Mouse (Mus musculus) spleen, adult 12 weeks (tissue): ENCODE measurements around the gene Ahnak.
"Not testable (repeated sequence)": the region's sequence is repeated elsewhere in the genome, so short reads cannot be mapped to it uniquely, and the experiment has no call there.

Source experiments
- DNase-seq: peaks from one replicate; pipeline ENCODE4 v3.0.0; 2022; ENCODE audit warnings: low spot score

Ahnak gene

DNA sequence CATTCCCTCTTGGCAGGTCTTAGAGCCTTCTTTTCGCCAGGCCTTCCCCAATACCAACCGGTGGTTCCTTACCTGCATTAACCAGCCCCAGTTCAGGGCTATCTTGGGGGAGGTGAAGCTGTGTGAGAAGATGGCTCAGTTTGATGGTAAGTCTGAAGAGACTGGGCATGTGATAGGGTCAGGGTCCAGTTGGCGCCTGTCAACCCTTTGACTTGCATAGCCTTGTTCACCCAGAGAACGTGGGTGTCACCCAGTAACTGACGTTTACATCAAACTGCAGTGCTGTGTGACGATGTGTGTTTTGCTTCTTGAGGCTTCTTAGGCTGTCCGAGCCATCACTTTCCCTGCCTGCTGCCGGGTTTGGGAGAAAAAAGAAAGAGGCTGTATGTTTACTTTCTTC is 16.6 kb upstream of the Ahnak start:
- DNase-seq = not testable (repeated sequence)

DNA sequence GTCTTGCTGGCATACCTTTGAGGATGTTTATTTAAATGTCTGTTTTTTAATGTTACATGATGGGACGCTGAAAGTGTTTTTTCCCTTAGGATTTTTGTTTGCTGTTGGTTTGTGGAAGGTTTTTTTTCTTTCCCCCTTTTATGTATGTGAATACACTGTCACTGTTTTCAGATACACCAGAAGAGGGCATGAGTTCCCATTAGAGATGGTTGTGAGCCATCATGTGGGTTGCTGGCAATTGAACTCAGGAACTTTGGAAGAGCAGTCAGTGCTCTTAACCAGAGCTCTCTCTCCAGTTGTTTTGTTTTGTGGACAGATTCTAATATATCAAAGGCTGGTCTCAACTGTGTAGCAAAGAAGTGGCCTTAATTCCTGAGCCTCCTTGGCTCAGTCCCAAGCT is 14.4 kb upstream of the Ahnak start:
- DNase-seq = no peak

- DNase-seq = no peak
Measured at GRCm38 (mm10) chr19:8975491-8975890, 13.6 kb upstream of the Ahnak start.

DNA sequence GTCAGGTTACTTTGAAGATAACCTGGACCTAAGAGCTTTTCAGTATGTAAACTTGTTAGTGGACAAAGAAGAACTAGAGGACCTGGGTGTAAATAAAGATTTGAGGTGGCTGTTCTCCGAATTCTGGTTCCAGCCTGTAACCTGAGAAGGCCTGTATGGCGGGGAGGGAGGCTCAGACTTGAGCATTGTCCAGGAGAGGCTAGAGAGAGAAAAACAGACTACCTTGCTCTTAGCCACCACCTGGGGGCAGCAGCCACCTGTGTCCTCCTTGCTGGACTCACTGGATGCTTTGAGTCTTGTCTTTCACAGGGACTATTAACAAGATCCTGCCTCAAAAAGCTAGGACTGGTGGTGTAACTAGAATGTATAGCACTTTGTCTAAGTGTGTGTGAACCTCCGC is 12.5 kb upstream of the Ahnak start:
- DNase-seq = no peak

GRCm38 (mm10) chr19:8980771-8981170 is 8.3 kb upstream of the Ahnak start:
- DNase-seq = no peak

- no peak for DNase-seq
Measured at GRCm38 (mm10) chr19:8981450-8982168, 7.5 kb upstream of the Ahnak start.

DNA sequence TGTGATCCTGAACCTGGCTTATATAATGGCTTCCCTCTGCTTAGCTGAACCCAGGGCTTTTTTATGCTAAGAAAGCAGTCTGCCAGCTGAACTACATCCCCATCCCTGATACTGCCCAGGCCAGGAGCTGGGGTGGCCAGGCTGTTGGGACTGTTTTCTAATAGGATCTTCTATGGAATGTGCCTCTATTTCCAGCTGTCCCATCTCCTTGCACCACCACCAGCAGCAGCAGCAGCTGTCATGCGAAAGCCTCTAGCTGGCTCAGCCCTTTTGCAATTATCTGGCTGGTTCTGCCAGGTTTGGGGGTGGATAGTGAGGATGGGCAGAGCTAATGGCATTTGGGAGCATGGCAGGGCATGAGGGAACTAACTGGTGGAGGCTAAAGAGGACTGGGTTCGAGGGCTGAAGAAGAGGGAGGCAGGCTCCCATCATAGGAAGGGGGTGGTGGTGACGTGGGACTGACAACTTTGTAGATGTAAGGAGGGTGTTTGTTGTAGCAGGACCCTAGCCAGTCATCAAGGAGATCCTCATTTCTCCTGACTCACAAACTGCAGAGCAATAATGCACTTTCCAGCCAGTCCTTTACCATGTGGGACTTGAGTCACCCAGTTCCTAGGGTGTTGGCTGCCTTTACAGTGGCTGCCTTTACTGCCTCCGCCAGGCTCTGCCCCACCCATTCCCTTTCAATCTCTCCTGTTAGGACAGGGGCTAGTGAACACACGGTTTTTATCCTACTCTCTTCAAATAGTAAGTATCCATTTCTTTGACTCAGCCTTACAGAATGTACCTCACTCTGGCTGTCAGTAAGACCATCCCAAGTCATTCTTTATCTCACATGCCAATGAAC is 6.6 kb upstream of the Ahnak start:
- DNase-seq = no peak

DNA sequence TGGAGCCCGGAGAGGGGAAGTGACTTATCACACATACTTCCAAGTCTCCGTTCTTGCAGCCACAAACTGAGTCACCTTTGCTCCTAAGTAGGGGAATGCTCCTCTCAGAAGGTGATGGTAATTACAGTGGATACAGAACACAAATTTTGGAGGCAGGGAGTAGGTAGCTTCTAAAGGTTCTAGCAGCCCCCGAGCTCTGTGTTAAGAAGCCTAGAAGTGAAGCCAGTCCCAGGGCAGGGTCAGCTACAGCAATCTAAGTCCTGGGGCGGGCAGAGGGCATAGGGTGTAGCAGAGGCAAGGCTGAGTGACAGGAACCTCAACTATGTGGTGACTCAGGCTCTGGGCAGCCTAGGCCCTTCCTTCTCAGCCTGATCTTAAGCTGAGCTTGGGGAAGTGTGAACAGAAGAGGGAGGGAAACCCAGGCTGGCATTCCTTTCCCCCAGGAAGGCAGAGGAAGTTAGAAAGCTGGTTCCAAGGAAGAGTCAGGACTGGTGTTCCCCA is 5.9 kb upstream of the Ahnak start:
- no peak for DNase-seq

- peak; percentile 61 for DNase-seq
Measured at GRCm38 (mm10) chr19:8984255-8984868, 4.7 kb upstream of the Ahnak start.

- DNase-seq = no peak
Measured at GRCm38 (mm10) chr19:8985891-8986290, 3.2 kb upstream of the Ahnak start.

DNA sequence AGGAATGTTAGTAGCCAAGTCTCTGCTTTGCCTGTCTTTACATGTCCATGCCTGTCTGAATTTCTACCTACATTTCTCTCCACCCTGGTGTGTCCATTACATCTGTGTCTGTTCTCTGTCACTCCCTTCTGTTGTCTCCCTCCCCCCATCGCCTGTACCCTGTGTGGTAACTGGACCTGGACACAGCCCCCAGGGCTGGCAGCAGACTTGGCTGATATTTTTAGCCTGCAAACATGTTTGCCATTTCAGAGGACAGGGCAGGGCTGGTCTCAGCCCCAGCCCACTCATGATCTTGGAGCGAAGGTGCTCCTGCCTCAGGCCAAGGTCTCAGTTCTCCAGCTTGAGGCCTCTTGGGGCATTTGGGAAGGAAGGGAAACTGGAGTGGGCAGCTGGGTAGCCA is 1.3 kb upstream of the Ahnak start:
- no peak for DNase-seq

DNA sequence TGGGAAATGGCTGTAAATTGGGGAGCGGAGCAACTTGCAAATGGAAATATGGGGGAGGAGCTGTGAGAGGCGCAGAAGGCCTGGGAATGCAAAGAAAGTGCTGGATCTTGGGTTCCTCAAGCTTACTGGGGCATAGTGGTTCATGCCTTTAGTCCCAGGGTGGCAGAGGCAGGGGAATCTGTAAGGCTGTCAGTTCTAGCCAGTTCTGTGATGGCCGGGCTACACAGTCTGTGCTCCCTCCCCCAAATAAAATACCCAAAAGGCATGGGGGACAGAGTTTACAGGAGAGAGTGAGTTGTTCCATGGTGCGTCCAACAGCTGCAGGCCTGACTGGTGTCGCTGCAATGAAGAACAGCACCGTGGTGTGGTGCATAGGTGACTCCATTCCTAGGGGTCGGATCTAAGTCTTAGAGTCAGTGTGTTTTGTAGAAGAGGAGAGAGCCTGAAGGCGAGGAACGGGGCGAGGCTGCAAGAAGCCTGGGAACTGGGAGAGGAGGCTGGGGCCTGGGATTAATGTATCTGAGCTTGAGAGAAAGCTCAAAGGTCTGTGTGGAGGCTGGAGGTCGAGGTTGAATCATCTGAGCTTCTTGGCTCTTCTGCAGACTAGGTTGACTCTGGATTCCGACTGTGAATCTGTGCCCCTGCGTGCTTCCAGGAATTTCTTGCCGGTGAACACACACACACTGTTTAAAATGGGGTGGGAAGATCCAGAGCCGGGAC is 578 bp upstream of the Ahnak start:
- no peak for DNase-seq

- no peak for DNase-seq
Measured at GRCm38 (mm10) chr19:8989567-8990431, 715 bp downstream of the Ahnak start.

- DNase-seq = no peak
Measured at GRCm38 (mm10) chr19:8990432-8991102, 1.5 kb downstream of the Ahnak start.

- DNase-seq = no peak
Measured at GRCm38 (mm10) chr19:8991245-8991870, 2.3 kb downstream of the Ahnak start.

GRCm38 (mm10) chr19:8991871-8992735 is 3.0 kb downstream of the Ahnak start:
- no peak for DNase-seq

GRCm38 (mm10) chr19:8992769-8993624 is 3.9 kb downstream of the Ahnak start:
- DNase-seq = peak; percentile 57

DNA sequence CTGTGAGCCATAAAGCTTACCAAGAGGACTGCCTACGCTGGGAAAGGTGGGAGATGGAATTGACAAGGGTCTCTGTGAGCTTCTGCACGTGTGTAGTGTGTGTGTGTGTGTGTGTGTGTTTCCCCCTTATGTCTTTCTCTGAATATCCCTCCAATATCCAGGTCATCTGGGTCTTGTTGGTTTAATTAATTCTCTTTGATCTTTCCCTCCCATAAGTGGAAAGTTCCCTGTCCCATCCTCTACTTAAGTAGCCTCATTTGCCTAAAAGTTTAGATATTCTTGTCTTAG is 4.5 kb downstream of the Ahnak start:
- no peak for DNase-seq
